Mouse (Mus musculus) MEL (cell line): ENCODE measurements around the gene Nmd3. TPM values are rescaled to one million over a fixed set of nuclear protein-coding genes. Genes with fewer than 3 reads are reported as not detected.

Experiments used
- DNase-seq: peaks from one replicate; pipeline ENCODE4 v3.0.0; 2011; ENCODE audit warnings: low read depth, low spot score
- H3K27ac ChIP-seq: 2 replicates; pipeline ENCODE4 v1.5.1; 2012; ENCODE audit warnings: low read depth, mild to moderate bottlenecking, control low read depth, low read length, moderate library complexity; ENCODE audit not compliant: control insufficient read depth
- H3K27me3 ChIP-seq, 2 experiments: fragments of 150-350 bp in 1 of 2; sonication (generic) in 1 of 2; 2 replicates each; pipeline ENCODE4 v1.6.1; 2012; ENCODE audit warnings: low read length in 2 of 2, mild to moderate bottlenecking in 2 of 2, improper control_type of control experiment in 1 of 2, moderate library complexity in 1 of 2; ENCODE audit not compliant: insufficient read depth in 2 of 2, control insufficient read depth in 1 of 2
- H3K36me3 ChIP-seq, 2 experiments: 2 replicates each; pipeline ENCODE4 v1.6.1; 2012 to 2014; ENCODE audit warnings: low read length in 2 of 2, improper control_type of control experiment in 1 of 2, inconsistent platforms in 1 of 2, mild to moderate bottlenecking in 1 of 2; ENCODE audit not compliant: insufficient read depth in 2 of 2, control insufficient read depth in 1 of 2
- H3K4me1 ChIP-seq, 2 experiments: fragments of 150-350 bp in 1 of 2; sonication (generic) in 1 of 2; 2 replicates each; pipeline ENCODE4 v1.6.1; 2012; ENCODE audit warnings: low read length in 2 of 2, improper control_type of control experiment in 1 of 2, mild to moderate bottlenecking in 1 of 2; ENCODE audit not compliant: insufficient read depth in 2 of 2, control insufficient read depth in 1 of 2
- H3K4me3 ChIP-seq, 2 experiments: fragments of 150-350 bp in 1 of 2; sonication (generic) in 1 of 2; 2 replicates each; pipeline ENCODE4 v1.5.1; 2012; ENCODE audit warnings: low read depth in 2 of 2, low read length in 2 of 2, mild to moderate bottlenecking in 2 of 2, moderate library complexity in 2 of 2, control low read depth in 1 of 2, improper control_type of control experiment in 1 of 2; ENCODE audit not compliant: control insufficient read depth in 1 of 2, insufficient read depth in 1 of 2
- H3K79me2 ChIP-seq: 2 replicates; pipeline ENCODE4 v1.6.1; 2012; ENCODE audit warnings: mild to moderate bottlenecking, low read length, moderate library complexity; ENCODE audit not compliant: control insufficient read depth, poor library complexity, insufficient read depth
- H3K9ac ChIP-seq: 2 replicates; pipeline ENCODE4 v1.6.1; 2012; ENCODE audit warnings: low read depth, mild to moderate bottlenecking, control low read depth, low read length, moderate library complexity; ENCODE audit not compliant: control insufficient read depth, poor library complexity, severe bottlenecking
- H3K9me3 ChIP-seq: fragments of 150-350 bp; sonication (generic); replicated peaks from 2 replicates; pipeline ENCODE4 v1.6.1; 2012; ENCODE audit warnings: mild to moderate bottlenecking, low read length, improper control_type of control experiment, moderate library complexity; ENCODE audit not compliant: insufficient read depth
- CHD1 ChIP-seq: IDR thresholded peaks from 2 replicates; pipeline ENCODE4 v1.6.1; 2012; ENCODE audit warnings: low read depth, mild to moderate bottlenecking, inconsistent platforms, low read length, improper control_type of control experiment
- E2F4 ChIP-seq: IDR thresholded peaks from 2 replicates; pipeline ENCODE4 v1.6.1; 2011; ENCODE audit warnings: low read depth, low read length, improper control_type of control experiment, borderline replicate concordance
- ELF1 ChIP-seq: IDR thresholded peaks from 2 replicates; pipeline ENCODE4 v1.6.1; 2014; ENCODE audit warnings: low read depth, mild to moderate bottlenecking, inconsistent platforms, low read length, improper control_type of control experiment, moderate library complexity
- ETS1 ChIP-seq: IDR thresholded peaks from 2 replicates; pipeline ENCODE4 v1.6.1; 2012; ENCODE audit warnings: low read depth, mild to moderate bottlenecking, inconsistent platforms, low read length, improper control_type of control experiment, moderate library complexity
- GABPA ChIP-seq: IDR thresholded peaks from 2 replicates; pipeline ENCODE4 v1.6.1; 2012; ENCODE audit warnings: low read depth, mild to moderate bottlenecking, inconsistent platforms, low read length, improper control_type of control experiment, moderate library complexity
- HCFC1 ChIP-seq: IDR thresholded peaks from 2 replicates; pipeline ENCODE4 v1.6.1; 2012; ENCODE audit warnings: low read depth, mild to moderate bottlenecking, inconsistent platforms, low read length, improper control_type of control experiment, moderate library complexity
- MAFK ChIP-seq: IDR thresholded peaks from 2 replicates; pipeline ENCODE4 v1.6.1; 2011; ENCODE audit warnings: low read depth, mild to moderate bottlenecking, low read length, improper control_type of control experiment, borderline replicate concordance
- MAX ChIP-seq: IDR thresholded peaks from 2 replicates; pipeline ENCODE4 v1.6.1; 2011; ENCODE audit warnings: low read length, improper control_type of control experiment
- MYC ChIP-seq: IDR thresholded peaks from 2 replicates; pipeline ENCODE4 v1.6.1; 2011; ENCODE audit warnings: low read depth, mild to moderate bottlenecking, low read length, improper control_type of control experiment, moderate library complexity
- NELFE ChIP-seq: IDR thresholded peaks from 2 replicates; pipeline ENCODE4 v1.6.1; 2011; ENCODE audit warnings: low read depth, low read length, improper control_type of control experiment
- NRF1 ChIP-seq: IDR thresholded peaks from 2 replicates; pipeline ENCODE4 v1.6.1; 2014; ENCODE audit warnings: low read depth, mild to moderate bottlenecking, inconsistent platforms, low read length, improper control_type of control experiment, moderate library complexity; ENCODE audit not compliant: poor library complexity, insufficient read depth, severe bottlenecking
- POLR2AphosphoS2 ChIP-seq: IDR thresholded peaks from 2 replicates; pipeline ENCODE4 v1.6.1; 2011; ENCODE audit warnings: low read length, improper control_type of control experiment
- RCOR1 ChIP-seq: IDR thresholded peaks from 2 replicates; pipeline ENCODE4 v1.6.1; 2012; ENCODE audit warnings: low read depth, mild to moderate bottlenecking, inconsistent platforms, low read length, improper control_type of control experiment
- SIN3A ChIP-seq: IDR thresholded peaks from 2 replicates; pipeline ENCODE4 v1.6.1; 2012; ENCODE audit warnings: low read length, improper control_type of control experiment, inconsistent platforms
- SMC3 ChIP-seq: IDR thresholded peaks from 2 replicates; pipeline ENCODE4 v1.6.1; 2011; ENCODE audit warnings: low read depth, low read length, improper control_type of control experiment
- ZMIZ1 ChIP-seq: IDR thresholded peaks from 2 replicates; pipeline ENCODE4 v1.6.1; 2012; ENCODE audit warnings: low read depth, mild to moderate bottlenecking, inconsistent platforms, low read length, improper control_type of control experiment, moderate library complexity
- ZNF384 ChIP-seq: IDR thresholded peaks from 2 replicates; pipeline ENCODE4 v1.6.1; 2012; ENCODE audit warnings: low read depth, mild to moderate bottlenecking, inconsistent platforms, low read length, improper control_type of control experiment
- polyA plus RNA-seq, 2 experiments: library from polyadenylated mRNA; stranded (reverse) in 1 of 2; unstranded in 1 of 2; fragments of >175 nt in 1 of 2; fragments of >200 nt in 1 of 2; gene quantifications; 2 replicates each; pipeline versions ENCODE4 v1.2.1 to v1.2.4; 2012; ENCODE audit warnings: low replicate concordance in 2 of 2, low read depth in 1 of 2; ENCODE audit not compliant: insufficient read length in 2 of 2, insufficient read depth in 1 of 2, missing spikeins in 1 of 2
- total RNA-seq: library from RNA; depleted of rRNA; stranded (reverse); fragments of 300-350 nt; gene quantifications from 2 replicates; pipeline ENCODE4 v1.2.3, GENCODE M21; 2012

Nmd3 gene
- total and polyA plus RNA-seq, 3 experiments, result 189 to 956 (median 218) TPM

DNA sequence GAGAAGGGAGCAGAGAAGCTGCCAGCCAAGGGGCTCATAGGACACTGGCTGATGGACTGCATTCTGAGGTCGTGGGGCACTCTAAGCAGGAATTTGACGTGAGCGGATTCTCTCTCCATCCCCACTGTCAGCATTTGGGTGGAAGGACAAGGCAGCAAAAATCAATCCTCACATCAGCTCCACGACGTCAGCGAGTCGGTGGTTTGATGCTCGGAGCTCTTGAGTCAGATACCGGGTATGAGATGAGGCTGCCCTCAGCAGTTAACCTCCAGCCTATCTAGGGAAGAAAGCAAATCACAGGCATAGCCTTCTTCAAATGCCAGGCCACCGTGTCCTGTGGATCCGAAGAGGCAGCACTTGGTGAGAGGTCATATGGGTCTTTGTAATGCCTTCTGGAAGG is 43.4 kb downstream of the Nmd3 start:
- Histone ChIP-seq H3K79me2 (no peaks in the 10 kb centered on the region), H3K36me3 (peaks cover 0 to 2% of the 10 kb centered on the region in 2 experiments; a peak in 1 of 4 replicates), H3K4me1 (no peaks in the 10 kb centered on the region)

GRCm38 (mm10) chr3:69769150-69769549 is 47.4 kb downstream of the Nmd3 start:
- no peak for DNase-seq
- Histone ChIP-seq H3K79me2 (no peaks in the 10 kb centered on the region), H3K27me3 (no peaks in the 10 kb centered on the region), H3K4me3 (no peak overlapping the region), H3K4me1 (no peaks in the 10 kb centered on the region)
- TF ChIP-seq ETS1, result no peak
- TF ChIP-seq MAX, result no peak
- no peak for TF ChIP-seq NELFE
- TF ChIP-seq, all 39 proteins: peak for 0
- no peaks in the 10 kb centered on the region for H3K36me3 ChIP-seq
- no peak overlapping the region for H3K9ac ChIP-seq
- H3K9me3 ChIP-seq, result no peaks in the 10 kb centered on the region
- no peak overlapping the region for H3K27ac ChIP-seq

More for the DNA sequence above, 43.4 kb downstream of the Nmd3 start:
- TF ChIP-seq ZNF384 (no peak), SMC3 (no peak), RCOR1 (no peak), ETS1 (no peak), SIN3A (no peak)
- DNase-seq, result no peak
- Histone ChIP-seq H3K4me3 (no peak overlapping the region), H3K9ac (no peak overlapping the region), H3K27me3 (no peaks in the 10 kb centered on the region), H3K9me3 (no peaks in the 10 kb centered on the region), H3K27ac (no peak overlapping the region)

DNA sequence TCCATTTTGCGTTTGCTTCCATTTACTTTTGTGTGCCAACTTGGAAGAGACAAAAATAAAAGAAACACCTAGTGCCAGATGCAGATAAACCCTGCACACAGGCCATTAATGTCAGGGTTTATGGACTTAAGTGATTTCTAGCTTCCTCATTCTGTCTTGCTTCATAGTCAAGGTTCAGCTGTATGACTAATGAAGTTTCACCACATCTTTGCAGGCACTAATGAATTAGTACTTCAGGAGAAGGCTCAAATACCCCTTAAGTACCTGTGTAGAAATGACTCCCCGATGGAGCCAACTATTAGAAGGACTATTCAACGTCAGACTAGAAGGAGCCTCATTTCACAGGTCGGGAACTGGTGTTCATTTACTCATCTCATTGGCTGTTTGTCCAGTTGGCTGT is 51.6 kb downstream of the Nmd3 start:
- H3K4me1 ChIP-seq, result no peaks in the 10 kb centered on the region
- DNase-seq, result peak; percentile 25
- H3K9me3 ChIP-seq, result no peaks in the 10 kb centered on the region
- no peak overlapping the region for H3K4me3 ChIP-seq
- no peaks in the 10 kb centered on the region for H3K36me3 ChIP-seq
- no peak overlapping the region for H3K9ac ChIP-seq
- TF ChIP-seq MAFK, result no peak
- no peak for TF ChIP-seq ZMIZ1
- H3K27me3 ChIP-seq, result no peaks in the 10 kb centered on the region
- no peak overlapping the region for H3K27ac ChIP-seq
- H3K79me2 ChIP-seq, result no peaks in the 10 kb centered on the region

DNA sequence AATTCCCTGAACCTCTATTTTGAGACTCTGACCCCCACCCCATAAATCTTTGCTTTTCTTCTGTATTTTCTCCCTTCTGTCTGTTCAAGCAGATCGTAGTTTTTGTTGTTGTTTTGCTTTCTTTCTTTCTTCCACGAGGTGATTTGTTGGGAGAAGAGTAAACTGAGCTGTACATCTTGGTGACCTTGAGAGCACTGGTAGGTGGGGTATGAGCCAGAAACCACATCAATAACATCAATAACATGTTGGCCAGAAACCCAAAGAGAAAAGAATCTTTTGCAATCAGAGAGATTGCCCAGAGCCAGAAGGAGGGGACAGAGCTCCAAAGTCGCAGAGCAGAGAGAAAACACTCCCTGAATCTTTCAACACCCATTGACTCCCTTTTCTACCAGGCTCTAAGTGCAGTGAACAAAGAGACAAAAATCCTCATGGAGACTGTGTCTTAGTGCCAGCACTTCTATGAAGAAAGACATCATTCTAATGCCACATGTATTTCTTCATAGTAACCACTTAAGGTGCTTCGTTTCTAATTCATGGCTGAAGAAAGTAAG is 57.5 kb downstream of the Nmd3 start:
- Histone ChIP-seq H3K27me3 (no peaks in the 10 kb centered on the region; a peak in 1 of 4 replicates), H3K4me1 (no peaks in the 10 kb centered on the region), H3K9ac (no peak overlapping the region), H3K9me3 (no peaks in the 10 kb centered on the region), H3K4me3 (no peak overlapping the region), H3K79me2 (no peaks in the 10 kb centered on the region), H3K27ac (no peak overlapping the region), H3K36me3 (no peaks in the 10 kb centered on the region)
- TF ChIP-seq ELF1 (no peak), SIN3A (no peak), ZNF384 (no peak), CHD1 (no peak), MYC (no peak), E2F4 (no peak), HCFC1 (no peak), GABPA (no peak), NELFE (no peak), NRF1 (no peak), POLR2AphosphoS2 (no peak)
- DNase-seq, result no peak
